Mouse (Mus musculus) lung, postnatal 0 days (tissue): ENCODE results near the gene Clec16a.

Experiments used
- CTCF ChIP-seq: IDR thresholded peaks from 2 replicates; pipeline ENCODE4 v1.5.1; 2016; ENCODE audit warnings: antibody characterized with exemption, mild to moderate bottlenecking
- EP300 ChIP-seq: IDR thresholded peaks from 2 replicates; pipeline ENCODE4 v1.6.1; 2016; ENCODE audit warnings: antibody characterized with exemption, mild to moderate bottlenecking, control low read depth

DNA sequence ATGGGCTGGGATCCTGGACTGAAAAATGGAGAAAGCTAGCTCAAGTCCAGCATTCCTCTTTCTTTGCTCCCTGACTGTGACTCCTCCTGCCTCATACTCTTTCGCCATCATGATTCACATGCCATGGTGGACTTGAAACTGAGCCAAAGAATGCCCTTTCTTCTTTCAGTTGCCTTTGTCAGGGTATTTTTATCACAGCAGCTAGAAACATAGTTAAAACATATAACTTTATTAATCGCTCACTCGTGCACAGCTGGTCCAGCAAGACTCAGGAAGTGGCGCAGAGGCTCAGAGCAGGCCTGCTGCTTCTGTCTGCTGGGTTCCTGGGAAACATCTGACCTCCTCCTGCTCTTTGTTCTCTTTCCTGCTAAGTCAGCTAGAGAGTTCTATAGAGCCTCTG, 158.8 kb downstream of the Clec16a start:
- TF ChIP-seq CTCF: no peak
- no peak for TF ChIP-seq EP300
